Mouse (Mus musculus): ENCODE measurements around the gene S100a6.
A peak's percentile ranks its signal among the peaks of the same experiment; 100 is the strongest.

GRCm38 (mm10) chr3:90652878-90653508, 40.3 kb downstream of the S100a6 start:
- TF ChIP-seq CTCF (IDR thresholded peaks at IDR 0.05; ENCODE audit: low read depth) (peak; percentile 93), EP300 (optimal IDR thresholded peaks at IDR 0.05) (no peak)

All from stomach, postnatal 0 days (tissue).